Mouse (Mus musculus) heart, adult 2 months (tissue): ENCODE measurements around the gene Gm10964. TPM values are rescaled to one million over a fixed set of nuclear protein-coding genes. Genes with fewer than 3 reads are reported as not detected.

Source experiments
- DNase-seq, 2 experiments: peaks; one replicate each; pipeline ENCODE4 v3.0.0; 2021
- H3K27ac ChIP-seq: fragments of 200-600 bp; 2 replicates; pipeline ENCODE4 v1.8.1; 2022
- H3K27me3 ChIP-seq: fragments of 200-500 bp; 2 replicates; pipeline ENCODE4 v1.6.1; 2012; ENCODE audit warnings: mild to moderate bottlenecking, low read length, inconsistent platforms, mixed read lengths; ENCODE audit not compliant: control insufficient read depth, insufficient read depth
- H3K36me3 ChIP-seq: fragments of 200-500 bp; 2 replicates; pipeline ENCODE4 v1.6.1; 2012; ENCODE audit warnings: low read length, inconsistent platforms; ENCODE audit not compliant: control insufficient read depth, insufficient read depth
- H3K4me1 ChIP-seq: fragments of 200-500 bp; 2 replicates; pipeline ENCODE4 v1.6.1; 2011; ENCODE audit warnings: low read length; ENCODE audit not compliant: control insufficient read depth, insufficient read depth
- H3K4me3 ChIP-seq: fragments of 200-600 bp; 2 replicates; pipeline ENCODE4 v1.8.1; 2022
- H3K79me2 ChIP-seq: fragments of 200-500 bp; replicated peaks from 2 replicates; pipeline ENCODE4 v1.6.1; 2012; ENCODE audit warnings: mild to moderate bottlenecking, inconsistent platforms, low read length, moderate library complexity, mixed read lengths; ENCODE audit not compliant: control insufficient read depth, insufficient read depth
- H3K9ac ChIP-seq: fragments of 200-500 bp; 2 replicates; pipeline ENCODE4 v1.6.1; 2012; ENCODE audit warnings: low read depth, mild to moderate bottlenecking, control low read depth, inconsistent platforms, low read length, mixed read lengths
- CTCF ChIP-seq: fragments of 200-600 bp; IDR thresholded peaks from 2 replicates; pipeline ENCODE4 v1.8.1; 2022; ENCODE audit warnings: antibody characterized with exemption, mild to moderate bottlenecking, moderate library complexity
- EP300 ChIP-seq: fragments of 200-500 bp; IDR thresholded peaks from 2 replicates; pipeline ENCODE4 v1.6.1; 2011; ENCODE audit warnings: low read depth, low read length, control low read depth; ENCODE audit not compliant: insufficient read depth
- POLR2A ChIP-seq: fragments of 200-500 bp; IDR thresholded peaks from 2 replicates; pipeline ENCODE4 v1.6.1; 2011; ENCODE audit warnings: mild to moderate bottlenecking, low read depth, low read length, control low read depth; ENCODE audit not compliant: insufficient read depth
- WGBS: fragments of 180-500 bp; shearing (Covaris S2); methylation state at CpG from one replicate; pipeline ENCODE4 v1.1.7; 2018; 5-methylcytosine and 5-hydroxymethylcytosine counted together
- intact Hi-C: fragments of 180-260 bp; cut with DNase I; formaldehyde crosslinking; loops from one replicate; pipeline ENCODE4 v1.15.1; 2025
- polyA plus RNA-seq: library from polyadenylated mRNA; depleted of rRNA; stranded (reverse); fragments of >200 nt; gene quantifications from 2 replicates; pipeline ENCODE4 v1.2.3, GENCODE M21; 2012
- total RNA-seq, 2 experiments: library from RNA; stranded (reverse); gene quantifications; 2 replicates each; pipeline ENCODE4 v1.2.3; 2021

Gm10964 gene
- total and polyA plus RNA-seq, 3 experiments = not detected

- H3K27me3 ChIP-seq = no peaks in the 10 kb centered on the region
- H3K4me3 ChIP-seq = no peak overlapping the region
- H3K9ac ChIP-seq = no peak overlapping the region
- intact Hi-C loops = no loop called here
- whole genome bisulfite sequencing = 68% methylated on average over 6 of the region's 6 CpGs
- H3K4me1 ChIP-seq = peaks cover 18% of the 10 kb centered on the region
- DNase-seq = no peak
- H3K27ac ChIP-seq = no peak overlapping the region
- TF ChIP-seq CTCF = no peak
- H3K36me3 ChIP-seq = peaks cover 31% of the 10 kb centered on the region
- H3K79me2 ChIP-seq = peaks cover 22% of the 10 kb centered on the region
Observed at GRCm38 (mm10) chr3:103778660-103779059, 39.5 kb downstream of the Gm10964 start.

- WGBS = 50% methylated on average over 7 of the region's 7 CpGs
Observed at GRCm38 (mm10) chr3:103779183-103779582, 40.0 kb downstream of the Gm10964 start.

GRCm38 (mm10) chr3:103780271-103780670 lies 41.1 kb downstream of the Gm10964 start:
- Histone ChIP-seq H3K79me2 (peaks cover 22% of the 10 kb centered on the region), H3K27ac (no peak overlapping the region)
- WGBS = 66% methylated on average over 3 of the region's 3 CpGs

More at GRCm38 (mm10) chr3:103779183-103779582, 40.0 kb downstream of the Gm10964 start:
- Histone ChIP-seq H3K4me3 (no peak overlapping the region), H3K27me3 (no peaks in the 10 kb centered on the region), H3K9ac (no peak overlapping the region), H3K27ac (no peak overlapping the region), H3K79me2 (peaks cover 22% of the 10 kb centered on the region), H3K36me3 (peaks cover 35% of the 10 kb centered on the region), H3K4me1 (peaks cover 18% of the 10 kb centered on the region)
- DNase-seq = no peak
- no peak for TF ChIP-seq EP300
- no peak for TF ChIP-seq POLR2A
- no peak for TF ChIP-seq CTCF
- intact Hi-C loops = no loop called here

GRCm38 (mm10) chr3:103780777-103781176 lies 41.6 kb downstream of the Gm10964 start:
- no peak overlapping the region for H3K9ac ChIP-seq
- TF ChIP-seq EP300 (no peak), CTCF (no peak), POLR2A (no peak)
- peaks cover 36% of the 10 kb centered on the region for H3K36me3 ChIP-seq
- H3K4me1 ChIP-seq = peaks cover 24% of the 10 kb centered on the region
- no peaks in the 10 kb centered on the region for H3K27me3 ChIP-seq
- DNase-seq = no peak
- H3K27ac ChIP-seq = no peak overlapping the region
- H3K4me3 ChIP-seq = no peak overlapping the region
- intact Hi-C loops = no loop called here
- 43% methylated on average over 5 of the region's 5 CpGs for WGBS
- peaks cover 22% of the 10 kb centered on the region for H3K79me2 ChIP-seq

More at GRCm38 (mm10) chr3:103780271-103780670, 41.1 kb downstream of the Gm10964 start:
- no peak for DNase-seq
- H3K4me1 ChIP-seq = peaks cover 23% of the 10 kb centered on the region
- H3K27me3 ChIP-seq = no peaks in the 10 kb centered on the region
- H3K4me3 ChIP-seq = no peak overlapping the region
- H3K9ac ChIP-seq = no peak overlapping the region
- H3K36me3 ChIP-seq = peaks cover 36% of the 10 kb centered on the region
- TF ChIP-seq EP300 (no peak), CTCF (no peak), POLR2A (no peak)
- intact Hi-C loops = no loop called here

GRCm38 (mm10) chr3:103782844-103783609 lies 43.9 kb downstream of the Gm10964 start:
- intact Hi-C loops = no loop called here
- H3K27me3 ChIP-seq = no peaks in the 10 kb centered on the region
- no peak overlapping the region for H3K27ac ChIP-seq
- H3K9ac ChIP-seq = no peak overlapping the region
- TF ChIP-seq POLR2A = no peak
- no peak for TF ChIP-seq EP300
- TF ChIP-seq CTCF = no peak
- no peak overlapping the region for H3K4me3 ChIP-seq
- peaks cover 34% of the 10 kb centered on the region for H3K4me1 ChIP-seq
- no peak for DNase-seq
- 75% methylated on average over 4 of the region's 4 CpGs for WGBS
- H3K79me2 ChIP-seq = peaks cover 18% of the 10 kb centered on the region
- peaks cover 39% of the 10 kb centered on the region for H3K36me3 ChIP-seq

GRCm38 (mm10) chr3:103787225-103787624 lies 48.1 kb downstream of the Gm10964 start:
- DNase-seq = no peak
- H3K9ac ChIP-seq = no peak overlapping the region
- H3K27me3 ChIP-seq = no peaks in the 10 kb centered on the region
- peaks cover 37% of the 10 kb centered on the region for H3K36me3 ChIP-seq
- H3K4me3 ChIP-seq = 0 out of 2 replicates have a peak overlapping the region, but pooled peaks have one; percentile 1
- no peak for TF ChIP-seq EP300
- no peak for TF ChIP-seq CTCF
- no peak for TF ChIP-seq POLR2A
- peaks cover 9% of the 10 kb centered on the region for H3K79me2 ChIP-seq
- 32% methylated on average over 7 of the region's 7 CpGs for WGBS
- intact Hi-C loops = no loop called here
- H3K4me1 ChIP-seq = peaks cover 28% of the 10 kb centered on the region
- H3K27ac ChIP-seq = peak overlapping the region; percentile 10
